Mouse (Mus musculus) embryonic facial prominence, embryonic 15.5 days (tissue): ENCODE measurements around the gene P3h3. TPM values are rescaled to one million over a fixed set of nuclear protein-coding genes. Genes with fewer than 3 reads are reported as not detected.
"Not testable (repeated sequence)": the region's sequence is repeated elsewhere in the genome, so short reads cannot be mapped to it uniquely, and the experiment has no call there.

Experiments used
- ATAC-seq: fragments of 200-750 bp; cut with Nextera tagmentation; 2 replicates; pipeline ENCODE4 v1.8.0; 2017; ENCODE audit warnings: low read depth, moderate TSS enrichment; ENCODE audit not compliant: insufficient number of reproducible peaks, low FRiP score, low TSS enrichment
- H3K27ac ChIP-seq: fragments of 300-500 bp; sonication (generic); replicated peaks from 2 replicates; pipeline ENCODE4 v1.5.1; 2015; ENCODE audit warnings: mild to moderate bottlenecking, inconsistent platforms
- H3K27me3 ChIP-seq: fragments of 300-500 bp; sonication (generic); 2 replicates; pipeline ENCODE4 v1.6.1; 2015; ENCODE audit warnings: inconsistent platforms
- H3K36me3 ChIP-seq: fragments of 300-500 bp; sonication (generic); 2 replicates; pipeline ENCODE4 v1.6.1; 2015; ENCODE audit warnings: mild to moderate bottlenecking, inconsistent platforms
- H3K4me1 ChIP-seq: fragments of 300-500 bp; sonication (generic); 2 replicates; pipeline ENCODE4 v1.6.1; 2015; ENCODE audit warnings: inconsistent platforms
- H3K4me2 ChIP-seq: fragments of 300-500 bp; sonication (generic); replicated peaks from 2 replicates; pipeline ENCODE4 v1.6.1; 2015; ENCODE audit warnings: mild to moderate bottlenecking, inconsistent platforms
- H3K4me3 ChIP-seq: fragments of 300-500 bp; sonication (generic); replicated peaks from 2 replicates; pipeline ENCODE4 v1.5.1; 2015; ENCODE audit warnings: mild to moderate bottlenecking, inconsistent platforms
- H3K9ac ChIP-seq: fragments of 300-500 bp; sonication (generic); 2 replicates; pipeline ENCODE4 v1.6.1; 2015; ENCODE audit warnings: inconsistent platforms
- H3K9me3 ChIP-seq: fragments of 300-500 bp; sonication (generic); replicated peaks from 2 replicates; pipeline ENCODE4 v1.6.1; 2016; ENCODE audit warnings: inconsistent platforms
- WGBS: fragments of 180-500 bp; shearing (Covaris S2); methylation state at CpG from one replicate; pipeline ENCODE4 v1.1.7; 2015; 5-methylcytosine and 5-hydroxymethylcytosine counted together
- polyA plus RNA-seq: library from polyadenylated mRNA; unstranded; fragments of >200 nt; fragmentation: Nextera tagmentation; extraction: Ambion mirVana; gene quantifications from 2 replicates; pipeline ENCODE4 v1.2.1, GENCODE M21; 2015

The P3h3 gene
- polyA plus RNA-seq, 1 experiment from 2014 or later: 57.6 TPM

- peak overlapping the region; percentile 76 for H3K4me2 ChIP-seq
- 85% methylated on average over 6 of the region's 6 CpGs for WGBS
- peak overlapping the region; percentile 49 for H3K4me3 ChIP-seq
- peak overlapping the region; percentile 88 for H3K27ac ChIP-seq
- no peak for ATAC-seq
- H3K36me3 ChIP-seq: peaks cover 24% of the 10 kb centered on the region
- no peaks in the 10 kb centered on the region for H3K9me3 ChIP-seq
- H3K4me1 ChIP-seq: peaks cover 52% of the 10 kb centered on the region
- no peaks in the 10 kb centered on the region for H3K27me3 ChIP-seq
- H3K9ac ChIP-seq: no peak overlapping the region; the same call in 1 of the 2 replicates
These were observed 49.6 kb downstream of the P3h3 start for GRCm38 (mm10) chr6:124807986-124808357.

- H3K27me3 ChIP-seq: no peaks in the 10 kb centered on the region
- no peak overlapping the region for H3K4me2 ChIP-seq
- H3K9ac ChIP-seq: no peak overlapping the region
- 61% methylated on average over 4 of the region's 4 CpGs for WGBS
- H3K9me3 ChIP-seq: no peaks in the 10 kb centered on the region
- peaks cover 46% of the 10 kb centered on the region for H3K4me1 ChIP-seq
- no peak overlapping the region for H3K27ac ChIP-seq
- no peak for ATAC-seq
- H3K4me3 ChIP-seq: no peak overlapping the region
- peaks cover 23% of the 10 kb centered on the region for H3K36me3 ChIP-seq
These were observed 50.2 kb downstream of the P3h3 start for GRCm38 (mm10) chr6:124807366-124807765.

- Histone ChIP-seq H3K4me3 (peak overlapping the region; percentile 55), H3K36me3 (peaks cover 15% of the 10 kb centered on the region), H3K4me2 (peak overlapping the region; percentile 85), H3K27me3 (no peaks in the 10 kb centered on the region), H3K4me1 (peaks cover 38% of the 10 kb centered on the region), H3K9ac (no peak overlapping the region), H3K9me3 (no peaks in the 10 kb centered on the region), H3K27ac (peak overlapping the region; percentile 97)
- WGBS: 70% methylated on average over 7 of the region's 7 CpGs
- ATAC-seq: no peak
These were observed 51.0 kb downstream of the P3h3 start for GRCm38 (mm10) chr6:124806446-124807140.

GRCm38 (mm10) chr6:124805341-124806321 is 51.9 kb downstream of the P3h3 start:
- peak overlapping the region; percentile 97 for H3K27ac ChIP-seq
- peaks cover 8% of the 10 kb centered on the region; the same call in 1 of the 2 replicates for H3K36me3 ChIP-seq
- ATAC-seq: peak; percentile 86
- no peaks in the 10 kb centered on the region for H3K27me3 ChIP-seq
- H3K4me3 ChIP-seq: peak overlapping the region; percentile 55
- 1% methylated on average over 34 of the region's 34 CpGs for WGBS
- peaks cover 35% of the 10 kb centered on the region for H3K4me1 ChIP-seq
- no peaks in the 10 kb centered on the region for H3K9me3 ChIP-seq
- 0 out of 2 replicates have a peak overlapping the region, but pooled peaks have one; percentile 28 for H3K9ac ChIP-seq
- peak overlapping the region; percentile 85 for H3K4me2 ChIP-seq

GRCm38 (mm10) chr6:124804341-124804740 is 53.2 kb downstream of the P3h3 start:
- H3K27ac ChIP-seq: 0 out of 2 replicates have a peak overlapping the region, but pooled peaks have one; percentile 28
- WGBS: 81% methylated on average over 3 of the region's 3 CpGs
- no peaks in the 10 kb centered on the region for H3K9me3 ChIP-seq
- H3K4me1 ChIP-seq: peaks cover 23% of the 10 kb centered on the region
- ATAC-seq: no peak
- H3K27me3 ChIP-seq: no peaks in the 10 kb centered on the region
- no peak overlapping the region for H3K9ac ChIP-seq
- no peak overlapping the region for H3K4me2 ChIP-seq
- no peaks in the 10 kb centered on the region for H3K36me3 ChIP-seq
- H3K4me3 ChIP-seq: no peak overlapping the region

- not testable (repeated sequence) for H3K9ac ChIP-seq, H3K27me3 ChIP-seq, H3K9me3 ChIP-seq, H3K4me2 ChIP-seq, H3K27ac ChIP-seq, H3K36me3 ChIP-seq, ATAC-seq, H3K4me3 ChIP-seq
- H3K4me1 ChIP-seq: peaks cover 23% of the 10 kb centered on the region
- WGBS: 96% methylated on average over 4 of the region's 4 CpGs
These were observed 53.9 kb downstream of the P3h3 start for GRCm38 (mm10) chr6:124803691-124804090.

GRCm38 (mm10) chr6:124803061-124803460 is 54.5 kb downstream of the P3h3 start:
- WGBS: 78% methylated on average over 3 of the region's 3 CpGs
- H3K9ac ChIP-seq: no peak overlapping the region

GRCm38 (mm10) chr6:124802400-124802799 is 55.2 kb downstream of the P3h3 start:
- Histone ChIP-seq H3K4me1 (peaks cover 18% of the 10 kb centered on the region), H3K4me3 (peak overlapping the region; percentile 17; the same call in 1 of the 2 replicates), H3K4me2 (peak overlapping the region; percentile 39)
- not testable (repeated sequence) for H3K9me3 ChIP-seq, H3K36me3 ChIP-seq, ATAC-seq, H3K9ac ChIP-seq, H3K27me3 ChIP-seq, H3K27ac ChIP-seq
- WGBS: 9% methylated on average over 6 of the region's 9 CpGs

More at GRCm38 (mm10) chr6:124803061-124803460, 54.5 kb downstream of the P3h3 start:
- no peaks in the 10 kb centered on the region for H3K27me3 ChIP-seq
- no peaks in the 10 kb centered on the region for H3K9me3 ChIP-seq
- H3K36me3 ChIP-seq: no peaks in the 10 kb centered on the region
- H3K4me2 ChIP-seq: no peak overlapping the region
- no peak for ATAC-seq
- H3K27ac ChIP-seq: no peak overlapping the region
- peaks cover 20% of the 10 kb centered on the region for H3K4me1 ChIP-seq
- no peak overlapping the region for H3K4me3 ChIP-seq

- no peaks in the 10 kb centered on the region for H3K27me3 ChIP-seq
- no peak overlapping the region for H3K4me2 ChIP-seq
- H3K9me3 ChIP-seq: no peaks in the 10 kb centered on the region
- H3K4me3 ChIP-seq: no peak overlapping the region
- no peak overlapping the region for H3K9ac ChIP-seq
- H3K27ac ChIP-seq: peak overlapping the region; percentile 59; the same call in 1 of the 2 replicates
- 43% methylated on average over 2 of the region's 2 CpGs for WGBS
- no peaks in the 10 kb centered on the region for H3K36me3 ChIP-seq
- H3K4me1 ChIP-seq: no peaks in the 10 kb centered on the region
- no peak for ATAC-seq
These were observed 61.4 kb downstream of the P3h3 start for GRCm38 (mm10) chr6:124796200-124796599.

GRCm38 (mm10) chr6:124795781-124796180 is 61.8 kb downstream of the P3h3 start:
- Histone ChIP-seq H3K9me3 (no peaks in the 10 kb centered on the region), H3K4me1 (no peaks in the 10 kb centered on the region), H3K27me3 (no peaks in the 10 kb centered on the region), H3K4me3 (no peak overlapping the region), H3K9ac (no peak overlapping the region), H3K4me2 (no peak overlapping the region), H3K36me3 (no peaks in the 10 kb centered on the region), H3K27ac (0 out of 2 replicates have a peak overlapping the region, but pooled peaks have one; percentile 59)
- 58% methylated on average over 4 of the region's 4 CpGs for WGBS
- no peak for ATAC-seq

GRCm38 (mm10) chr6:124791911-124792310 is 65.6 kb downstream of the P3h3 start:
- 87% methylated on average over 3 of the region's 3 CpGs for WGBS
- Histone ChIP-seq H3K27me3 (no peaks in the 10 kb centered on the region), H3K4me3 (no peak overlapping the region), H3K9me3 (no peaks in the 10 kb centered on the region), H3K36me3 (no peaks in the 10 kb centered on the region), H3K4me2 (no peak overlapping the region), H3K27ac (no peak overlapping the region), H3K4me1 (no peaks in the 10 kb centered on the region), H3K9ac (no peak overlapping the region)
- ATAC-seq: no peak
